Comparison of ENCODE assay signal across 8 mouse cellular contexts in genomic region chr8:4252934-4253841, GRCm38 (mm10). TPM values are rescaled to one million over a fixed set of nuclear protein-coding genes. Genes with fewer than 3 reads are reported as not detected.
DNase-seq lines count a peak whose midpoint lies in the region; ATAC-seq lines count a peak whose summit lies in the region.

Gene Snapc2, plus strand, starts transcription at chr8:4253080.

- no peaks in the 10 kb centered on the region for H3K9me3 ChIP-seq in heart, embryonic 13.5 days
- H3K9me3 ChIP-seq in liver, embryonic 13.5 days (replicated peaks): no peaks in the 10 kb centered on the region
- H3K9me3 ChIP-seq in stomach, embryonic 16.5 days (replicated peaks; ENCODE audit: control insufficient read depth, low read length): no peaks in the 10 kb centered on the region

- H3K4me1 ChIP-seq in heart, embryonic 13.5 days: peaks cover 59% of the 10 kb centered on the region
- peaks cover 46% of the 10 kb centered on the region for H3K4me1 ChIP-seq in liver, embryonic 13.5 days (replicated peaks)
- peaks cover 18% of the 10 kb centered on the region for H3K4me1 ChIP-seq in stomach, embryonic 16.5 days (ENCODE audit: control insufficient read depth, insufficient read depth, low read length)

- peak within 1 kb of the TSS; percentile 97 for H3K9ac ChIP-seq in heart, embryonic 13.5 days
- peak within 1 kb of the TSS; percentile 87 for H3K9ac ChIP-seq in liver, embryonic 13.5 days
- H3K9ac ChIP-seq in stomach, embryonic 16.5 days (ENCODE audit: low read length): peak within 1 kb of the TSS; percentile 96

- H3K36me3 ChIP-seq in heart, embryonic 13.5 days: peaks cover 40% of the 10 kb centered on the region
- H3K36me3 ChIP-seq in liver, embryonic 13.5 days: peaks cover 38% of the 10 kb centered on the region
- peaks cover 5% of the 10 kb centered on the region for H3K36me3 ChIP-seq in stomach, embryonic 16.5 days (ENCODE audit: control insufficient read depth, insufficient read depth, low read length)

- 1% methylated on average over 69 of the region's 69 CpGs for WGBS in heart, embryonic 13.5 days
- under 1% methylated on average over 69 of the region's 69 CpGs for WGBS in liver, embryonic 13.5 days (ENCODE audit: insufficient replicate concordance)
- under 1% methylated on average over 69 of the region's 69 CpGs for WGBS in stomach, embryonic 16.5 days

- peak; percentile 95 for DNase-seq in CD4-positive helper T cell, adult 2 months (ENCODE audit: low read depth, low spot score)
- DNase-seq in brain, embryonic 18.5 days (ENCODE audit: low read depth, low spot score): peak; percentile 88
- DNase-seq in kidney, postnatal 14 days: peak; percentile 97
- DNase-seq in liver, embryonic 13.5 days: peak; percentile 95
- DNase-seq in neural tube, embryonic 10.5 days (ENCODE audit: extremely low spot score, low spot score): peak; percentile 96

- H3K27ac ChIP-seq in heart, embryonic 13.5 days (replicated peaks): peak within 1 kb of the TSS; percentile 88
- peak within 1 kb of the TSS; percentile 82 for H3K27ac ChIP-seq in liver, embryonic 13.5 days
- H3K27ac ChIP-seq in stomach, embryonic 16.5 days (ENCODE audit: low read length): peak within 1 kb of the TSS; percentile 91

- peak within 1 kb of the TSS; percentile 90 for H3K4me2 ChIP-seq in heart, embryonic 13.5 days
- H3K4me2 ChIP-seq in liver, embryonic 13.5 days: peak within 1 kb of the TSS; percentile 85
- H3K4me2 ChIP-seq in stomach, embryonic 16.5 days (ENCODE audit: low read depth, low read length): peak within 1 kb of the TSS; percentile 81

- peak; percentile 88 for ATAC-seq in erythroid progenitor cell, adult 5-6 weeks (replicated peaks; ENCODE audit: low FRiP score, poor library complexity, severe bottlenecking)
- ATAC-seq in heart, embryonic 13.5 days (ENCODE audit: extremely low read depth, insufficient number of reproducible peaks, low FRiP score, low TSS enrichment): peak; percentile 87
- ATAC-seq in liver, embryonic 13.5 days (ENCODE audit: low read depth): peak; percentile 92
- ATAC-seq in stomach, embryonic 16.5 days (ENCODE audit: insufficient read depth, low FRiP score): peak; percentile 92

- no peaks in the 10 kb centered on the region for H3K27me3 ChIP-seq in heart, embryonic 13.5 days (replicated peaks)
- no peaks in the 10 kb centered on the region for H3K27me3 ChIP-seq in liver, embryonic 13.5 days
- no peaks in the 10 kb centered on the region for H3K27me3 ChIP-seq in stomach, embryonic 16.5 days (ENCODE audit: control insufficient read depth, insufficient read depth, low read length)

- peak within 1 kb of the TSS; percentile 95 for H3K4me3 ChIP-seq in heart, embryonic 13.5 days
- H3K4me3 ChIP-seq in liver, embryonic 13.5 days (replicated peaks): peak within 1 kb of the TSS; percentile 88
- H3K4me3 ChIP-seq in stomach, embryonic 16.5 days (replicated peaks; ENCODE audit: low read length): peak within 1 kb of the TSS; percentile 93

RNA-seq across cellular contexts. Expression of gene Snapc2, which starts in this region (rescaled TPM):
- total RNA-seq in erythroid progenitor cell, adult 5-6 weeks (2015; ENCODE audit: low replicate concordance): 4.2 and 10.5 TPM in 2 replicates
- total RNA-seq in erythroid progenitor cell, adult 5-6 weeks (2017; ENCODE audit: low replicate concordance): 3.2 and 6.7 TPM in 2 replicates
- polyA plus RNA-seq in heart, embryonic 13.5 days (2015; fragmentation: Nextera tagmentation; extraction: Ambion mirVana): 39.5 and 42.8 TPM in 2 replicates
- polyA plus RNA-seq in liver, embryonic 13.5 days (2015; fragmentation: Nextera tagmentation; extraction: Ambion mirVana): 19.7 and 20.3 TPM in 2 replicates
- 41.6 and 41.8 TPM in 2 replicates for polyA plus RNA-seq in stomach, embryonic 16.5 days (2015; fragmentation: Nextera tagmentation; extraction: Ambion mirVana)

Comparison
In these comparisons a context has a peak if more than half of its experiments do, and no peak if none do; other contexts are left out.
1. Peak in every context shown above with its lines: DNase-seq, ATAC-seq, H3K4me3 ChIP-seq and H3K27ac ChIP-seq.